Mouse (Mus musculus) embryo, embryonic 9.5 days (tissue): ENCODE measurements around the gene Olfr741.

ENCODE experiments used
- DNase-seq: peaks from one replicate; pipeline ENCODE4 v3.0.0-alpha.2; 2017; ENCODE audit errors: extremely low spot score

Gene Olfr741

GRCm38 (mm10) chr14:50472438-50472837 lies at the start of gene Olfr741:
Gene Olfr741 (plus strand): TSS chr14:50472738.
- DNase-seq, result no peak

- no peak for DNase-seq
These were observed 27.3 kb upstream of the Olfr741 start, which contains the start of gene Olfr740 for GRCm38 (mm10) chr14:50445245-50445644. Gene Olfr740 (plus strand): TSS chr14:50445545.

- no peak for DNase-seq
These were observed 5.9 kb downstream of the Olfr741 start for GRCm38 (mm10) chr14:50478406-50478805.

- no peak for DNase-seq
These were observed 30.8 kb downstream of the Olfr741 start, which contains the start of gene Olfr742 for GRCm38 (mm10) chr14:50503300-50503699. Gene Olfr742 (plus strand): TSS chr14:50503600.

- DNase-seq, result no peak
These were observed 49.0 kb downstream of the Olfr741 start, which contains the start of gene Olfr743 for GRCm38 (mm10) chr14:50521539-50521938. Gene Olfr743 (plus strand): TSS chr14:50521839.
